Mouse (Mus musculus): ENCODE measurements around the gene Ripor2. TPM values are rescaled to one million over a fixed set of nuclear protein-coding genes. Genes with fewer than 3 reads are reported as not detected.
A peak's percentile ranks its signal among the peaks of the same experiment; 100 is the strongest.

Gene Ripor2
- polyA plus RNA-seq, 1 experiment from 2014 or later: 0.72 TPM

GRCm38 (mm10) chr13:24639215-24640165 lies 57.5 kb downstream of the Ripor2 start:
- H3K27me3 ChIP-seq (ENCODE audit: control insufficient read depth, insufficient read depth, low read length): peaks cover 20% of the 10 kb centered on the region
- DNase-seq (ENCODE audit: low spot score) (peak; percentile 37), ATAC-seq (ENCODE audit: insufficient number of reproducible peaks, low FRiP score, low TSS enrichment, low read depth) (no peak)
- 0 out of 2 replicates have a peak, but pooled peaks cover 6% of the 10 kb centered on the region for H3K4me1 ChIP-seq (ENCODE audit: control insufficient read depth, insufficient read depth, low read length)
- H3K36me3 ChIP-seq (ENCODE audit: control insufficient read depth, insufficient read depth, low read length): no peaks in the 10 kb centered on the region
- H3K4me2 ChIP-seq (ENCODE audit: low read depth, severe bottlenecking): peak overlapping the region; percentile 99
- no peak overlapping the region for H3K27ac ChIP-seq (replicated peaks; ENCODE audit: low read depth, low read length)
- H3K4me3 ChIP-seq (ENCODE audit: low read depth, low read length): peak overlapping the region; percentile 52
- WGBS: 19% methylated on average over 22 of the region's 22 CpGs
- H3K9ac ChIP-seq (ENCODE audit: low read length): no peak overlapping the region
- no peaks in the 10 kb centered on the region for H3K9me3 ChIP-seq (ENCODE audit: control insufficient read depth, low read length)

- Histone ChIP-seq H3K4me1 (ENCODE audit: control insufficient read depth, insufficient read depth, low read length) (0 out of 2 replicates have a peak, but pooled peaks cover 6% of the 10 kb centered on the region), H3K4me3 (ENCODE audit: low read depth, low read length) (no peak overlapping the region), H3K4me2 (ENCODE audit: low read depth, severe bottlenecking) (no peak overlapping the region), H3K36me3 (ENCODE audit: control insufficient read depth, insufficient read depth, low read length) (no peaks in the 10 kb centered on the region), H3K9me3 (ENCODE audit: control insufficient read depth, low read length) (no peaks in the 10 kb centered on the region), H3K9ac (ENCODE audit: low read length) (no peak overlapping the region), H3K27me3 (ENCODE audit: control insufficient read depth, insufficient read depth, low read length) (peaks cover 20% of the 10 kb centered on the region), H3K27ac (replicated peaks; ENCODE audit: low read depth, low read length) (no peak overlapping the region)
- ATAC-seq (ENCODE audit: insufficient number of reproducible peaks, low FRiP score, low TSS enrichment, low read depth) (no peak), DNase-seq (ENCODE audit: low spot score) (no peak)
- WGBS: 33% methylated on average over 4 of the region's 4 CpGs
Measured at GRCm38 (mm10) chr13:24640166-24640560, 58.2 kb downstream of the Ripor2 start.

GRCm38 (mm10) chr13:24640836-24641385 lies 58.9 kb downstream of the Ripor2 start:
- H3K27me3 ChIP-seq (ENCODE audit: control insufficient read depth, insufficient read depth, low read length): peaks cover 20% of the 10 kb centered on the region
- WGBS: 91% methylated on average over 3 of the region's 3 CpGs
- no peak overlapping the region for H3K4me2 ChIP-seq (ENCODE audit: low read depth, severe bottlenecking)
- no peak for DNase-seq (ENCODE audit: low spot score)
- no peaks in the 10 kb centered on the region for H3K36me3 ChIP-seq (ENCODE audit: control insufficient read depth, insufficient read depth, low read length)
- no peak for ATAC-seq (ENCODE audit: insufficient number of reproducible peaks, low FRiP score, low TSS enrichment, low read depth)
- 0 out of 2 replicates have a peak, but pooled peaks cover 6% of the 10 kb centered on the region for H3K4me1 ChIP-seq (ENCODE audit: control insufficient read depth, insufficient read depth, low read length)
- H3K9ac ChIP-seq (ENCODE audit: low read length): no peak overlapping the region
- H3K27ac ChIP-seq (replicated peaks; ENCODE audit: low read depth, low read length): no peak overlapping the region
- H3K9me3 ChIP-seq (ENCODE audit: control insufficient read depth, low read length): no peaks in the 10 kb centered on the region
- no peak overlapping the region for H3K4me3 ChIP-seq (ENCODE audit: low read depth, low read length)

GRCm38 (mm10) chr13:24641491-24642430 lies 59.8 kb downstream of the Ripor2 start:
- no peak overlapping the region for H3K4me3 ChIP-seq (ENCODE audit: low read depth, low read length)
- 0 out of 2 replicates have a peak, but pooled peaks cover 6% of the 10 kb centered on the region for H3K4me1 ChIP-seq (ENCODE audit: control insufficient read depth, insufficient read depth, low read length)
- H3K9ac ChIP-seq (ENCODE audit: low read length): no peak overlapping the region
- no peak overlapping the region for H3K27ac ChIP-seq (replicated peaks; ENCODE audit: low read depth, low read length)
- H3K4me2 ChIP-seq (ENCODE audit: low read depth, severe bottlenecking): no peak overlapping the region
- ATAC-seq (ENCODE audit: insufficient number of reproducible peaks, low FRiP score, low TSS enrichment, low read depth) (no peak), DNase-seq (ENCODE audit: low spot score) (no peak)
- peaks cover 20% of the 10 kb centered on the region for H3K27me3 ChIP-seq (ENCODE audit: control insufficient read depth, insufficient read depth, low read length)
- H3K9me3 ChIP-seq (ENCODE audit: control insufficient read depth, low read length): no peaks in the 10 kb centered on the region
- no peaks in the 10 kb centered on the region for H3K36me3 ChIP-seq (ENCODE audit: control insufficient read depth, insufficient read depth, low read length)
- WGBS: 78% methylated on average over 7 of the region's 7 CpGs

GRCm38 (mm10) chr13:24645146-24645545 lies 63.2 kb downstream of the Ripor2 start:
- no peaks in the 10 kb centered on the region for H3K27me3 ChIP-seq (ENCODE audit: control insufficient read depth, insufficient read depth, low read length)
- H3K9me3 ChIP-seq (ENCODE audit: control insufficient read depth, low read length): no peaks in the 10 kb centered on the region
- H3K4me1 ChIP-seq (ENCODE audit: control insufficient read depth, insufficient read depth, low read length): no peaks in the 10 kb centered on the region
- ATAC-seq (ENCODE audit: insufficient number of reproducible peaks, low FRiP score, low TSS enrichment, low read depth) (no peak), DNase-seq (ENCODE audit: low spot score) (no peak)
- no peak overlapping the region for H3K4me2 ChIP-seq (ENCODE audit: low read depth, severe bottlenecking)
- no peak overlapping the region for H3K4me3 ChIP-seq (ENCODE audit: low read depth, low read length)
- 82% methylated on average over 3 of the region's 3 CpGs for WGBS
- H3K36me3 ChIP-seq (ENCODE audit: control insufficient read depth, insufficient read depth, low read length): no peaks in the 10 kb centered on the region
- no peak overlapping the region for H3K27ac ChIP-seq (replicated peaks; ENCODE audit: low read depth, low read length)
- no peak overlapping the region for H3K9ac ChIP-seq (ENCODE audit: low read length)

- ATAC-seq (ENCODE audit: insufficient number of reproducible peaks, low FRiP score, low TSS enrichment, low read depth) (no peak), DNase-seq (ENCODE audit: low spot score) (no peak)
- no peak overlapping the region for H3K9ac ChIP-seq (ENCODE audit: low read length)
- H3K4me1 ChIP-seq (ENCODE audit: control insufficient read depth, insufficient read depth, low read length): no peaks in the 10 kb centered on the region
- no peak overlapping the region for H3K4me3 ChIP-seq (ENCODE audit: low read depth, low read length)
- no peaks in the 10 kb centered on the region for H3K9me3 ChIP-seq (ENCODE audit: control insufficient read depth, low read length)
- no peak overlapping the region for H3K27ac ChIP-seq (replicated peaks; ENCODE audit: low read depth, low read length)
- WGBS: 82% methylated on average over 3 of the region's 3 CpGs
- H3K36me3 ChIP-seq (ENCODE audit: control insufficient read depth, insufficient read depth, low read length): no peaks in the 10 kb centered on the region
- H3K4me2 ChIP-seq (ENCODE audit: low read depth, severe bottlenecking): no peak overlapping the region
- H3K27me3 ChIP-seq (ENCODE audit: control insufficient read depth, insufficient read depth, low read length): 0 out of 2 replicates have a peak, but pooled peaks cover 2% of the 10 kb centered on the region
Measured at GRCm38 (mm10) chr13:24646324-24646723, 64.3 kb downstream of the Ripor2 start.

GRCm38 (mm10) chr13:24647444-24647843 lies 65.5 kb downstream of the Ripor2 start:
- Histone ChIP-seq H3K9ac (ENCODE audit: low read length) (no peak overlapping the region), H3K36me3 (ENCODE audit: control insufficient read depth, insufficient read depth, low read length) (no peaks in the 10 kb centered on the region), H3K27ac (replicated peaks; ENCODE audit: low read depth, low read length) (no peak overlapping the region), H3K4me1 (ENCODE audit: control insufficient read depth, insufficient read depth, low read length) (no peaks in the 10 kb centered on the region), H3K4me2 (ENCODE audit: low read depth, severe bottlenecking) (no peak overlapping the region), H3K9me3 (ENCODE audit: control insufficient read depth, low read length) (no peaks in the 10 kb centered on the region), H3K4me3 (ENCODE audit: low read depth, low read length) (no peak overlapping the region), H3K27me3 (ENCODE audit: control insufficient read depth, insufficient read depth, low read length) (0 out of 2 replicates have a peak, but pooled peaks cover 2% of the 10 kb centered on the region)
- no peak for DNase-seq (ENCODE audit: low spot score)
- no peak for ATAC-seq (ENCODE audit: insufficient number of reproducible peaks, low FRiP score, low TSS enrichment, low read depth)
- WGBS: 89% methylated on average over 2 of the region's 2 CpGs

- DNase-seq (ENCODE audit: low spot score) (no peak), ATAC-seq (ENCODE audit: insufficient number of reproducible peaks, low FRiP score, low TSS enrichment, low read depth) (no peak)
- Histone ChIP-seq H3K9me3 (ENCODE audit: control insufficient read depth, low read length) (no peaks in the 10 kb centered on the region), H3K36me3 (ENCODE audit: control insufficient read depth, insufficient read depth, low read length) (no peaks in the 10 kb centered on the region), H3K27ac (replicated peaks; ENCODE audit: low read depth, low read length) (no peak overlapping the region), H3K4me2 (ENCODE audit: low read depth, severe bottlenecking) (no peak overlapping the region), H3K27me3 (ENCODE audit: control insufficient read depth, insufficient read depth, low read length) (0 out of 2 replicates have a peak, but pooled peaks cover 2% of the 10 kb centered on the region), H3K4me1 (ENCODE audit: control insufficient read depth, insufficient read depth, low read length) (no peaks in the 10 kb centered on the region), H3K9ac (ENCODE audit: low read length) (no peak overlapping the region), H3K4me3 (ENCODE audit: low read depth, low read length) (no peak overlapping the region)
- WGBS: 73% methylated on average over 5 of the region's 5 CpGs
Measured at GRCm38 (mm10) chr13:24648027-24648426, 66.0 kb downstream of the Ripor2 start.

All from limb, embryonic 11.5 days (tissue).